Mouse (Mus musculus) liver, adult 2 months (tissue): ENCODE results near the gene Ttll11. TPM values are rescaled to one million over a fixed set of nuclear protein-coding genes. Genes with fewer than 3 reads are reported as not detected.

Experiments used
- DNase-seq: peaks from one replicate; pipeline ENCODE4 v3.0.0-alpha.2; 2011; ENCODE audit warnings: low read depth, low spot score; ENCODE audit errors: extremely low read depth
- H3K27ac ChIP-seq: fragments of 200-500 bp; replicated peaks from 2 replicates; pipeline ENCODE4 v1.5.1; 2012; ENCODE audit warnings: low read depth, mild to moderate bottlenecking, control low read depth, inconsistent platforms, low read length; ENCODE audit not compliant: insufficient read depth
- H3K27me3 ChIP-seq: fragments of 200-500 bp; 2 replicates; pipeline ENCODE4 v1.6.1; 2012; ENCODE audit warnings: mild to moderate bottlenecking, moderate library complexity, low read length, inconsistent platforms; ENCODE audit not compliant: control insufficient read depth, insufficient read depth
- H3K36me3 ChIP-seq: fragments of 200-500 bp; 2 replicates; pipeline ENCODE4 v1.6.1; 2012; ENCODE audit warnings: low read length, inconsistent platforms; ENCODE audit not compliant: control insufficient read depth, insufficient read depth
- H3K4me1 ChIP-seq: fragments of 200-500 bp; 2 replicates; pipeline ENCODE4 v1.6.1; 2011; ENCODE audit warnings: low read length; ENCODE audit not compliant: control insufficient read depth, insufficient read depth
- H3K4me3 ChIP-seq: fragments of 200-500 bp; 2 replicates; pipeline ENCODE4 v1.5.1; 2011; ENCODE audit warnings: low read depth, mild to moderate bottlenecking, control low read depth, low read length, moderate library complexity; ENCODE audit not compliant: insufficient read depth
- H3K79me2 ChIP-seq: fragments of 200-500 bp; 2 replicates; pipeline ENCODE4 v1.6.1; 2012; ENCODE audit warnings: inconsistent platforms, mild to moderate bottlenecking, low read length, moderate library complexity; ENCODE audit not compliant: control insufficient read depth, insufficient read depth
- H3K9ac ChIP-seq: fragments of 200-500 bp; 2 replicates; pipeline ENCODE4 v1.6.1; 2012; ENCODE audit warnings: low read depth, mild to moderate bottlenecking, control low read depth, inconsistent platforms, low read length
- CTCF ChIP-seq: fragments of 200-500 bp; IDR thresholded peaks from 2 replicates; pipeline ENCODE4 v1.5.1; 2011; ENCODE audit warnings: low read depth, low read length, control low read depth
- POLR2A ChIP-seq: fragments of 200-500 bp; IDR thresholded peaks from 2 replicates; pipeline ENCODE4 v1.6.1; 2011; ENCODE audit warnings: low read length, control low read depth; ENCODE audit not compliant: insufficient read depth; ENCODE audit errors: extremely low read depth
- WGBS: fragments of 180-500 bp; shearing (Covaris S2); methylation state at CpG from one replicate; pipeline ENCODE4 v1.1.7; 2018; 5-methylcytosine and 5-hydroxymethylcytosine counted together
- polyA plus RNA-seq: library from polyadenylated mRNA; depleted of rRNA; stranded (reverse); fragments of >200 nt; gene quantifications from 2 replicates; pipeline ENCODE4 v1.2.3, GENCODE M21; 2012
- total RNA-seq: library from RNA; depleted of rRNA; stranded (reverse); fragments of >200 nt; gene quantifications from 2 replicates; pipeline ENCODE4 v1.2.3, GENCODE M21; 2014

The Ttll11 gene
- total and polyA plus RNA-seq, 2 experiments: 0.09 to 0.55 TPM

DNA sequence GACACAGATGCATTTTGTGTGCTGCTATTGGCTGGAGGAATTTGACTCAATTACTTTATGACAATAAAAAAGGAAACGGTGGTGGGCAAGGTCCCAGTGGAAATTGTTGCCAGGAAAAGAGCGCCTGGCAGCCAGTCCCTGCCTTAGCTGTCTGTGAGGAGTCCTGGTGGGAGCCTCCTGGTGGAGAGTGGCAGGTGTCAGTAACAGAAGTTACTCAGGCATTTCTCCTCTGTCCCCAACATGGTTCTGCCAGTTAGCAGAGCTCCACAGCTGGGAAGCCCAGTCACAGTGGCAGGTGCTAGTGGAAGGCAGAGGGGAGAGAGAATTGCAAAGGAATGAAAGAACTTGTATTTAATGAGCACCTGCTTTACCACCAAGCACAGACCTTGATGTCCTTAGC lies 110.5 kb downstream of the Ttll11 start:
- Histone ChIP-seq H3K4me3 (no peak overlapping the region), H3K36me3 (no peaks in the 10 kb centered on the region), H3K4me1 (no peaks in the 10 kb centered on the region), H3K27ac (no peak overlapping the region), H3K27me3 (no peaks in the 10 kb centered on the region), H3K9ac (no peak overlapping the region), H3K79me2 (no peaks in the 10 kb centered on the region)
- DNase-seq: no peak
- TF ChIP-seq POLR2A: no peak
- no peak for TF ChIP-seq CTCF
- 64% methylated on average over 2 of the region's 2 CpGs for WGBS

DNA sequence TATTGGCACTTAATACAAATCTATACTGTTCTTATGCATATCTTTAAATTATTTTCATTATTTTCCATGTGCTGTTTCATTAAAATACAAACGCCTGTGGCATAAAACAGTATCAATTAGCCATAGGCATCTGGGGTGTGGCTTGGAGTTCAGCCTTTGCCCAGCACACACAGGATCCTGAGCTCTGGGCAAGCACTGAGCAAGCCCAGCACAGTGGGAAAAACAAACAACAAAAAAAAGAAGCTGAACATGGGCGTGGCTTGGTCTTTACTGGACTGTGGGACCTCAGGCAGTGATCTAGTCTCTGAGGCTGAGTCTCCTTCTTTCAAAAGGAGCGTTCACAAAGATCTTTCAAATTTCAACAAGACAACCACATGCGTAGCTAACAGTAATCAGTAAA lies 116.4 kb downstream of the Ttll11 start:
- H3K79me2 ChIP-seq: no peaks in the 10 kb centered on the region
- no peaks in the 10 kb centered on the region for H3K27me3 ChIP-seq
- WGBS: 55% methylated on average over 4 of the region's 4 CpGs
- H3K36me3 ChIP-seq: no peaks in the 10 kb centered on the region
- H3K9ac ChIP-seq: no peak overlapping the region
- DNase-seq: no peak
- no peak overlapping the region for H3K4me3 ChIP-seq
- H3K27ac ChIP-seq: no peak overlapping the region
- no peaks in the 10 kb centered on the region for H3K4me1 ChIP-seq
- TF ChIP-seq POLR2A: no peak
- no peak for TF ChIP-seq CTCF

DNA sequence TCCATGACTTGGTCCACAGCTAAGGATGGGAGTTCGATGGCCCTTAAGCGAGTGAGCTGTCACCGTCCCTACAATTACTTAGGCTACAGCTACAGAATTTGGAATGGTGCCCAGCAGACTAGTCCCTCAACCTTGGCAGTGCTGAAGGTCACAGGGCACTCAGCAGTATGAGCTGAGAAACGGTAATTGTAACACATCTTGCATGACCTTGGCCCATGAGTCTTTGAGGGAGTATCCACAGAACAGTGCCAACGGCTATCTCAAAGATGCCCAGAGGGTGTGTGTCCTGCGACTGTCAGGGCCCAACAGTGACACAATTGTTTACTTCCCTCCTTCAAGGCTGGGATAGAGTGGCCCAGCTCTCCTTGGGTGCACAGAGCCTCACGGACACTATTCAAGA lies 118.5 kb downstream of the Ttll11 start:
- TF ChIP-seq CTCF (no peak), POLR2A (no peak)

DNA sequence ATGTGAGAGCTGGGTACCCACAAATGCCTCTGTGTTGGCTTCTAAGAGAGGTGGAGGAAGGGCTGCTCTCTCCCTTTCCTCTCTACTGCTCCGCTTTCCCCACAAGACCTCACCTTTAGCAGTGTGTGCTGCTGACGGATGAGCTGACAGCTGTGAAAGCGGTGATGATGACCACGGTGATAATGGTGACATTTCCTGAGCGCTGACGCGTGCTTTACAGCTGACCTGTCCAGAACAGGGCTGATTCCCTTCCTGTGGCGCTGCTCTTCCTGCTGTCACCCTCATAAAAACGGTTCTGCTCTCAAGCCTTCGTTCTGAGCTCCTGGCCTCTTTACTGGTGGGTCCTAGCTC lies 119.3 kb downstream of the Ttll11 start:
- 74% methylated on average over 10 of the region's 10 CpGs for WGBS
- Histone ChIP-seq H3K4me3 (no peak overlapping the region), H3K79me2 (no peaks in the 10 kb centered on the region), H3K36me3 (no peaks in the 10 kb centered on the region), H3K27ac (no peak overlapping the region), H3K9ac (no peak overlapping the region), H3K4me1 (peaks cover 2% of the 10 kb centered on the region; the same call in 1 of the 2 replicates), H3K27me3 (no peaks in the 10 kb centered on the region)
- no peak for DNase-seq
- TF ChIP-seq CTCF: no peak
- TF ChIP-seq POLR2A: no peak

More for the DNA sequence above, 118.5 kb downstream of the Ttll11 start:
- DNase-seq: no peak
- Histone ChIP-seq H3K4me3 (no peak overlapping the region), H3K27me3 (no peaks in the 10 kb centered on the region), H3K4me1 (peaks cover 2% of the 10 kb centered on the region; the same call in 1 of the 2 replicates), H3K9ac (no peak overlapping the region), H3K79me2 (no peaks in the 10 kb centered on the region), H3K27ac (no peak overlapping the region), H3K36me3 (no peaks in the 10 kb centered on the region)
- 68% methylated on average over 7 of the region's 7 CpGs for WGBS

DNA sequence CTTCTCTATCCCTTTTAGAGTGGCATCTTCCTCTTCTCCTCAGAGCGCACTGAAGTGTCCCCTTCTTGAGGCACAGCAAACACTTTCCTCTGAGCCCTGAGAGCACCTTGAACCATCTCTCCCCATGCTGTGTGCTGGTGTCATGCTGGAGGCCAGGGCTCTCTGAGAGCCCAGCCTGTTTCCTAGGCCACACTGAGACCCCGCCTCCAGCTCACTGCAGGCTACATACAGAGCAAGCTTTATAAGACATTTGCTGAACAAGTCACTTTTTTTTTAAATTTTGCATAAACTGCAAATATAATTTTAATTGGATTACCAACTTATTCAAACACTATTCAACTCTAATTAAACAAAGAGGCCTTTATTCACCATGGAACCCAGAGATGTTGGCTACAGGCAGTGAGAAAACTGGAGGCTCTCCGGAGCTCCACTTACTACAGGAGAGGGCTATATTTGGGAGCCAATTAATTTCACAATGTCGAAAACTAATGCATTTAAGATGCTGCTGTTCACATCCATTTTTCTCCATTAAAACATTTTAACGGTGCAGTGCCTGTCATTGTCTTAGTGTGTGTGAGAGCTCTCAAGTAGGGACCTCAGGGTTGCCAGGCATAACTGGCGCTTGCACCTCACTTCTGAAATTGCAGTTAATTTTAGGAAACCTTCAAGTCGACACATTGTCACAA lies 119.9 kb downstream of the Ttll11 start:
- TF ChIP-seq CTCF: no peak
- no peak for TF ChIP-seq POLR2A
- no peaks in the 10 kb centered on the region for H3K36me3 ChIP-seq
- H3K4me3 ChIP-seq: no peak overlapping the region
- WGBS: 93% methylated on average over 7 of the region's 7 CpGs
- H3K4me1 ChIP-seq: peaks cover 2% of the 10 kb centered on the region; the same call in 1 of the 2 replicates
- DNase-seq: no peak
- H3K79me2 ChIP-seq: no peaks in the 10 kb centered on the region
- H3K27ac ChIP-seq: no peak overlapping the region
- no peaks in the 10 kb centered on the region for H3K27me3 ChIP-seq
- H3K9ac ChIP-seq: no peak overlapping the region

DNA sequence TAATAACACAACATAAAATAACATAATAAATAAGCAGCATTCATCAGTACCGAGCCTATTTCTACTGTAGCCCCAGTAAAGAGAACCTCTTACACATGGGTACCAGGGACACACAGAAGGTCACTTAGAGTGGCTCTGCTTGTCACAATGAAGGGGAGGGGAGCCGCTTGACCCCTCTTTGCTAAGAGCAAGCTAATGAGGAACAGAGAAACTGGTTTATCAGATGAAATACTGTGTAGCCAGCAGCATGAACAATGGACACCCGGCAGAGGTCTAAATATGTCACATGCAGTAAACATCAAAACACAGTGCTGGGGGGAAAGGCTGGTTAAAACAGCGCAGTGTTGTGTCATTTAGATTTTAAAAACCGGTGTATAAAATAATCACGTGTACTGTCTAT lies 121.4 kb downstream of the Ttll11 start:
- Histone ChIP-seq H3K4me3 (no peak overlapping the region), H3K27ac (no peak overlapping the region), H3K4me1 (peaks cover 2% of the 10 kb centered on the region; the same call in 1 of the 2 replicates), H3K27me3 (no peaks in the 10 kb centered on the region), H3K36me3 (no peaks in the 10 kb centered on the region), H3K79me2 (no peaks in the 10 kb centered on the region), H3K9ac (no peak overlapping the region)
- DNase-seq: no peak
- 81% methylated on average over 6 of the region's 6 CpGs for WGBS
- TF ChIP-seq CTCF (no peak), POLR2A (no peak)
